Mouse (Mus musculus) WW6 (cell line): Measurements from ENCODE around the gene Pcnx3.

Experiments used
- DNase-seq: peaks from one replicate; pipeline ENCODE4 v3.0.0-alpha.2; 2013; ENCODE audit warnings: low read depth, low spot score

Gene Pcnx3

GRCm38 (mm10) chr19:5641021-5641420, 47.7 kb downstream of the Pcnx3 start:
- DNase-seq: no peak

DNA sequence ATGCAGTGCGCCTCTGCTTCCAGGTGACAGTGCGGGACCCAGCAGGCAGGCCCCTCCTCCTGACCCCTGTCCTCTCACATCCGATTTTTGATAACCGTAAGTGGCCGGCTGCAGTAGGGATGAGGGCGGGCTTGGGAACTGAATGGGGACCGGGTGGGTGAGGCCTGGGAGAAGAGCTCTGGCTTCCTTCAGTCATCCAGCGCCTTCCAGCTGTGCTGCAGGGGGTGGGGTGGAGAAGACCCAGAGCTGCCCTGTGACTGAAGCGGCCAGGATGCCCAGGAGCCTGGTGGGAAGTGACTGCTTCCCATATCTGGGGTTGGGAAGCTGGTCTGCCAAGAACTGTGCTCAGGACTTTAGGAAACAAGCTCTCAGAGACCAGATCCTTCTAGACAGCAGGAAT, 48.4 kb downstream of the Pcnx3 start:
- no peak for DNase-seq

- DNase-seq: no peak
Observed at GRCm38 (mm10) chr19:5638416-5639005, 50.2 kb downstream of the Pcnx3 start.

GRCm38 (mm10) chr19:5637069-5638047, 51.4 kb downstream of the Pcnx3 start, which contains the start of gene Rela:
Rela (plus strand) TSS chr19:5637483.
- DNase-seq: peak; percentile 50

DNA sequence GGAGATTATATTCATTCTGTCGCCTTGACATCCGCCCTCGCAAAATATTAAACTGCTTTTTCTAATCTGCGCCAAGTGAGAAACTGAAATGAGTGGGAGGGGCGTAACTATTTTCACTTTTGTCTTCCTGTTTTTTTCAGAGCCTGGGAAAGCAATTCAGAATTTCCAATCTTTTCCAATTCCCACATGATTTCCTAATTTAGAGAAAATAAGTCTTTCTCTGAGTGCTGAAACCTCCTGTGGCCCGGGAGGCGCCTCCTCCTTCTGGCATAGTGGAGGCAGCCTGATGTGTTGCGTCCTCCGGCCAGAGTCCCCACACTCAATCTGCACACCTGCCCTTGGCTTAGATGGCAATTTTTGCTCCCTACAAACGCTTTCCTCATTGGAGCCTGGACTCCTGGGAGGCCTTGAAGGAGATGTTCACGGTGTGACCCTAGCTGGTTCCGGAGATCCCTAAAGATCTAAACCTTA, 52.1 kb downstream of the Pcnx3 start:
- no peak for DNase-seq

- no peak for DNase-seq
Observed at GRCm38 (mm10) chr19:5636036-5636570, 52.6 kb downstream of the Pcnx3 start.

DNA sequence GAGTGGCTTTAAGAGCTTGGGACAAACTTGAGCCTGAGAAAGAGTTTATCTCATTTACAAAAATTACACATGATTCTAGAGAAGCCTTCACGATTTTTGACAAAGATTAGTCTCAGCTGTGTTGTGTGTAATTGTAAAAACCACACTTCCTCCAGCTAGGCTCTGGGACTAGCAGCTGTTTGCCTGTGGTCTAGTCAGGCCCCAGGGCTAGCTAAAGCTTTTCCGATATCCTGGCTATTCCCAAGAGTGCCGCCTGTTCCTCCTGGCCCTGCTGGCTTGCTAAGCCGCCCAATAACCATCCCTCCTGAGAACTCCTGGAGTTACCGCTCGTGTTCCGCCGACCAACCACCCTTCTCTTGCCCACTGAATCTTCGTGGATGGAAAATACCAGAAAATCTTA, 56.6 kb downstream of the Pcnx3 start:
- no peak for DNase-seq

GRCm38 (mm10) chr19:5629907-5630306, 58.8 kb downstream of the Pcnx3 start:
- DNase-seq: no peak

GRCm38 (mm10) chr19:5625311-5625710, 63.4 kb downstream of the Pcnx3 start:
- DNase-seq: no peak

GRCm38 (mm10) chr19:5621884-5622283, 66.8 kb downstream of the Pcnx3 start:
- no peak for DNase-seq

- no peak for DNase-seq
Observed at GRCm38 (mm10) chr19:5620007-5620406, 68.7 kb downstream of the Pcnx3 start.

DNA sequence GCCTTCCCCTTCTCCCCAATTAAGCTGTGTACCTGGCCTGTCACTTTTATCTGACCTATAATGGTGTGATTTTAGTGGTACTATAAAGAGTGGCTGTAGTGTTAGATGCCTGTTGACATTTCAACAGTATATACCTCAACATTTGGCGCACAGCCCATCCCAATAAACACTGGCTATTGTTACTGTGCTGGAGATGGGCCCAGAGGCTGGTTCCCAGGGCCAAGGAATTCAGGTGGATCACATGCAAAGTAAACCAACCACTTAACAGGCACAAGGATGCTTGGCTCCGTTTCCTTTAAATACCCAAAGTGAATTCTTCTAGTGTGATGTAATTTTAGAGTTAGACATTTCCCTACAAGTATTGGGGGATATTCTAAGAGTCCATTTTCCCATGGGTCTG, 73.8 kb downstream of the Pcnx3 start:
- no peak for DNase-seq
